Mouse (Mus musculus): ENCODE measurements around the gene Wfdc9. TPM values are rescaled to one million over a fixed set of nuclear protein-coding genes. Genes with fewer than 3 reads are reported as not detected.

Wfdc9 gene
- polyA plus RNA-seq, 1 experiment, result not detected

GRCm38 (mm10) chr2:164678848-164679625 lies 22.7 kb upstream of the Wfdc9 start:
- Histone ChIP-seq H3K4me3 (replicated peaks; ENCODE audit: control insufficient read depth, low read depth, low read length) (no peak overlapping the region), H3K4me1 (ENCODE audit: control insufficient read depth, insufficient read depth, low read length) (no peaks in the 10 kb centered on the region; the same call in 1 of the 2 replicates), H3K27ac (ENCODE audit: control insufficient read depth, insufficient read depth, low read depth, low read length, poor library complexity) (peak overlapping the region; percentile 81)
- TF ChIP-seq CTCF (IDR thresholded peaks at IDR 0.05; ENCODE audit: control insufficient read depth, insufficient read depth, low read length) (peak; percentile 74), POLR2A (IDR thresholded peaks at IDR 0.05; ENCODE audit: borderline replicate concordance, control insufficient read depth, low read depth, low read length) (no peak)
- WGBS, result 21% methylated on average over 19 of the region's 19 CpGs

DNA sequence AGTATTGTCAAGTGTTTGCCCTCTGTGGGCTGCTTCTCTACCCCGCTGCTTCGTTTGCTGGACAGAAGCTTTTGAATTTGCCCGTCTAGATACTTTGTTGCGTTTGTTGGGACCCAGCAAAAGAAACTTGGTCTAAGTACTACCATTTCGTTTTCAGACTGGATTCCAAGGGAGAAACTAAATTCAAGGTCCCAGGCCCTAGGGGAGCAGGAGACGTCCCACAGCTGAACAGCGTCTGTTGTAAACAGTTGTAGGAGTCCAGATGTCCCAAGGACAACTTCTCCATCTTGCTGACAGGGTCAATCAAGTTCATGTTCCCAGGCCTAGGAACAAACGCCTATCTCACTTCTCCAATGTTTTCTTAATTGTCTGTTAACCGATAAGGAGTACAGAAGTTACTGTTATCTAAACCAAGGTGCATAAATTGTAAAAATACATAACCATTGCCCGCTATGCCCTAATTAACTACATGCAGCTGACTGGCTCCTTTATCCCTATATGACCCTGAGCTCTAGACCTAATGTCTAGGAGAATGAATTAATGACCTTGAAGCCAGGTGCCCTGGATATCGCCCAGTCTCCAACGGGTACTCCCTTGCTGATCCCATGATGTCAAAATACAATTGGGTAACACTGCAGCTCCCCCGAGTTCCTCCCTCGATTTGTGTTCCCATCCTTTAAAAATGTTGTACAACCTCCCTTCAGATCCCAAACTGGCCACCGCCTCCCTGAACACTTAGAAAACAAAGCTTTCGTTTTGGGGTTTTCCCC lies 20.7 kb upstream of the Wfdc9 start:
- TF ChIP-seq CTCF (IDR thresholded peaks at IDR 0.05; ENCODE audit: control insufficient read depth, insufficient read depth, low read length) (no peak), POLR2A (IDR thresholded peaks at IDR 0.05; ENCODE audit: borderline replicate concordance, control insufficient read depth, low read depth, low read length) (no peak)
- no peaks in the 10 kb centered on the region; the same call in 1 of the 2 replicates for H3K4me1 ChIP-seq (ENCODE audit: control insufficient read depth, insufficient read depth, low read length)
- 69% methylated on average over 16 of the region's 16 CpGs for WGBS

DNA sequence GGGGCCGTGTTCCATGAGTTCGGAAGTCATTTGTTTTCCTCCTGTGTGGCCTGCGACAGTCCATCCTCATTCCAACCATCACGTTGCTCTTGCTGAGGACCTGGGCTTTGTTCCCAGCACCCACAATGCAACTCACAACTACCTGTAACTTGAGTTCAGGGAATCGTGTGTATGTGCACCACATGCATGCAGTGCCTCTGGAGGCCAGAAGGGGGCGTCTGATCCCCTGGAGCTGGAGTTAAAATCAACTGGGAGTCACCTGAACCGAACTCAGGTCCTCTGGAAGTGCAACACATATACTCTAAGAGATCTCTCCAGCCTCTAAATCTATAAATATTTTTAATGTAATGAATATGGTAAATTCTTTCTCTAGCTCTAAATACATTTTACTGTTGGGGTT lies 19.7 kb upstream of the Wfdc9 start:
- TF ChIP-seq CTCF (IDR thresholded peaks at IDR 0.05; ENCODE audit: control insufficient read depth, insufficient read depth, low read length) (peak; percentile 25; the same call in 1 of the 2 replicates), POLR2A (IDR thresholded peaks at IDR 0.05; ENCODE audit: borderline replicate concordance, control insufficient read depth, low read depth, low read length) (no peak)
- 78% methylated on average over 7 of the region's 7 CpGs for WGBS

More for the DNA sequence above, 20.7 kb upstream of the Wfdc9 start:
- H3K4me3 ChIP-seq (replicated peaks; ENCODE audit: control insufficient read depth, low read depth, low read length), result no peak overlapping the region
- no peak overlapping the region for H3K27ac ChIP-seq (ENCODE audit: control insufficient read depth, insufficient read depth, low read depth, low read length, poor library complexity)

DNA sequence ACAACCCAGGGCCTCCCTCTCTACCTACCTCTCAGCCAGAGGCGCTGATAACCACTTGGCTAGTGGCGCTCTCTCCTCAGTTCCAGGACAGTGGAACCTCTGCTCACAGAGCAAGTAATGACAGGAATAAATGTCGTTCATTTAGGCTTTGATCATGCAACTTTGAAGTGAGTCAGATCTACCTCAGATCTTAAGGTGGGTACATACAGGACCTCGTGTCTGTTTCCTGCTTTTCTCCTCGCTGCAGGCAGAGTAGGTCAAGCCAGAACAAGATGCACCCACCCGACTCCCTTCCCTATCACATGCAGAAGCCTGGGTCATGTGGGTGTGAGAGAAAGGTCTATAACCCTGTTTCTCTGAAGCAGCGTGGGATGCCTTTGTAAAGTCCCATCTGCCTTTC lies 17.6 kb upstream of the Wfdc9 start, which contains the start of gene Wfdc11:
TSS of gene Wfdc11 (minus strand) at position 101 of the 400 bp plus-strand sequence.
- no peak for TF ChIP-seq POLR2A (IDR thresholded peaks at IDR 0.05; ENCODE audit: borderline replicate concordance, control insufficient read depth, low read depth, low read length)
- TF ChIP-seq CTCF (IDR thresholded peaks at IDR 0.05; ENCODE audit: control insufficient read depth, insufficient read depth, low read length), result no peak
- Histone ChIP-seq H3K27ac (ENCODE audit: control insufficient read depth, insufficient read depth, low read depth, low read length, poor library complexity) (no peak within 1 kb of the TSS), H3K4me1 (ENCODE audit: control insufficient read depth, insufficient read depth, low read length) (no peaks in the 10 kb centered on the region), H3K4me3 (replicated peaks; ENCODE audit: control insufficient read depth, low read depth, low read length) (no peak within 1 kb of the TSS)
- WGBS, result 65% methylated on average over 7 of the region's 7 CpGs

More for the DNA sequence above, 19.7 kb upstream of the Wfdc9 start:
- Histone ChIP-seq H3K4me3 (replicated peaks; ENCODE audit: control insufficient read depth, low read depth, low read length) (no peak overlapping the region), H3K4me1 (ENCODE audit: control insufficient read depth, insufficient read depth, low read length) (no peaks in the 10 kb centered on the region; the same call in 1 of the 2 replicates), H3K27ac (ENCODE audit: control insufficient read depth, insufficient read depth, low read depth, low read length, poor library complexity) (no peak overlapping the region)

DNA sequence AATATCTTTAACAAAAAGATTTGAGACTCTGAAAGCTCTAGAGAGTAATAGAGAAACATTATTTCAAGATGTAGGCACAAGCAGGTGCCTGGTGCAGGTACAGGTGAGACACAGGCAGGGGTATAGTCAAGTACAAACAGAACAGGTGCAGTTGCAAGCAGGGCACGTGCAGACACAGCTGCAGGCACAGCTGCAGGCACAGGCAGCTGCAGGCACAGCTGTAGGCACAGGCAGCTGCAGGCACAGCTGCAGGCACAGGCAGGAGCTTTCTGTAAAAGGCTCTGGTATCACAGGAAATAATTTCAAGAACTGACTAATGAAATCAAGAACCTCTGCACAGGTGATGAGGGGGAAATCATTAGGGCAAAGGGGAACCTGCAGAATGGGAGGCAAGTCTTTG lies 14.6 kb upstream of the Wfdc9 start:
- no peak for TF ChIP-seq CTCF (IDR thresholded peaks at IDR 0.05; ENCODE audit: control insufficient read depth, insufficient read depth, low read length)
- no peak for TF ChIP-seq POLR2A (IDR thresholded peaks at IDR 0.05; ENCODE audit: borderline replicate concordance, control insufficient read depth, low read depth, low read length)

GRCm38 (mm10) chr2:164670261-164670660 lies 13.9 kb upstream of the Wfdc9 start:
- Histone ChIP-seq H3K4me1 (ENCODE audit: control insufficient read depth, insufficient read depth, low read length) (no peaks in the 10 kb centered on the region), H3K27ac (ENCODE audit: control insufficient read depth, insufficient read depth, low read depth, low read length, poor library complexity) (no peak overlapping the region), H3K4me3 (replicated peaks; ENCODE audit: control insufficient read depth, low read depth, low read length) (no peak overlapping the region)
- WGBS, result 57% methylated on average over 5 of the region's 5 CpGs
- TF ChIP-seq CTCF (IDR thresholded peaks at IDR 0.05; ENCODE audit: control insufficient read depth, insufficient read depth, low read length), result no peak
- no peak for TF ChIP-seq POLR2A (IDR thresholded peaks at IDR 0.05; ENCODE audit: borderline replicate concordance, control insufficient read depth, low read depth, low read length)

More for the DNA sequence above, 14.6 kb upstream of the Wfdc9 start:
- WGBS, result 21% methylated on average over 1 of the region's 1 CpGs
- Histone ChIP-seq H3K4me3 (replicated peaks; ENCODE audit: control insufficient read depth, low read depth, low read length) (no peak overlapping the region), H3K4me1 (ENCODE audit: control insufficient read depth, insufficient read depth, low read length) (no peaks in the 10 kb centered on the region), H3K27ac (ENCODE audit: control insufficient read depth, insufficient read depth, low read depth, low read length, poor library complexity) (no peak overlapping the region)

GRCm38 (mm10) chr2:164664851-164665250 lies 8.5 kb upstream of the Wfdc9 start:
- H3K27ac ChIP-seq (ENCODE audit: control insufficient read depth, insufficient read depth, low read depth, low read length, poor library complexity), result no peak overlapping the region
- TF ChIP-seq POLR2A (IDR thresholded peaks at IDR 0.05; ENCODE audit: borderline replicate concordance, control insufficient read depth, low read depth, low read length) (no peak), CTCF (IDR thresholded peaks at IDR 0.05; ENCODE audit: control insufficient read depth, insufficient read depth, low read length) (no peak)
- no peak overlapping the region for H3K4me3 ChIP-seq (replicated peaks; ENCODE audit: control insufficient read depth, low read depth, low read length)
- no peaks in the 10 kb centered on the region for H3K4me1 ChIP-seq (ENCODE audit: control insufficient read depth, insufficient read depth, low read length)
- 82% methylated on average over 7 of the region's 7 CpGs for WGBS

- no peak within 1 kb of the TSS for H3K27ac ChIP-seq (ENCODE audit: control insufficient read depth, insufficient read depth, low read depth, low read length, poor library complexity)
- H3K4me3 ChIP-seq (replicated peaks; ENCODE audit: control insufficient read depth, low read depth, low read length), result no peak within 1 kb of the TSS
- TF ChIP-seq CTCF (IDR thresholded peaks at IDR 0.05; ENCODE audit: control insufficient read depth, insufficient read depth, low read length) (peak; percentile 89), POLR2A (IDR thresholded peaks at IDR 0.05; ENCODE audit: borderline replicate concordance, control insufficient read depth, low read depth, low read length) (no peak)
- 0 out of 2 replicates have a peak, but pooled peaks cover 1% of the 10 kb centered on the region for H3K4me1 ChIP-seq (ENCODE audit: control insufficient read depth, insufficient read depth, low read length)
- WGBS, result 10% methylated on average over 11 of the region's 11 CpGs
These were observed 525 bp downstream of the Wfdc9 start, which contains the start of gene Wfdc10 for GRCm38 (mm10) chr2:164655858-164656257. Wfdc10 (plus strand) TSS chr2:164656046.
